Mouse (Mus musculus) liver, postnatal 0 days (tissue): ENCODE data around the gene Aldh6a1. TPM values are rescaled to one million over a fixed set of nuclear protein-coding genes. Genes with fewer than 3 reads are reported as not detected.

Source experiments
- ATAC-seq: fragments of 200-750 bp; cut with Nextera tagmentation; 2 replicates; pipeline ENCODE4 v1.8.0; 2017; ENCODE audit warnings: mild to moderate bottlenecking, moderate library complexity
- DNase-seq: peaks from one replicate; pipeline ENCODE4 v3.0.0-alpha.2; 2016
- H3K27ac ChIP-seq: fragments of 300-500 bp; sonication (generic); 2 replicates; pipeline ENCODE4 v1.5.1; 2014; ENCODE audit warnings: antibody characterized with exemption, moderate library complexity, mild to moderate bottlenecking, low read depth
- H3K27me3 ChIP-seq: fragments of 300-500 bp; sonication (generic); 2 replicates; pipeline ENCODE4 v1.6.1; 2014; ENCODE audit warnings: low read length, control low read depth, mixed read lengths; ENCODE audit not compliant: insufficient read depth
- H3K36me3 ChIP-seq: fragments of 300-500 bp; sonication (generic); replicated peaks from 2 replicates; pipeline ENCODE4 v1.6.1; 2014; ENCODE audit warnings: mild to moderate bottlenecking, control low read depth, low read length, moderate library complexity, mixed read lengths; ENCODE audit not compliant: insufficient read depth
- H3K4me1 ChIP-seq: fragments of 300-500 bp; sonication (generic); 2 replicates; pipeline ENCODE4 v1.6.1; 2014; ENCODE audit warnings: antibody characterized with exemption, mild to moderate bottlenecking, control low read depth; ENCODE audit not compliant: insufficient read depth
- H3K4me2 ChIP-seq: fragments of 300-500 bp; sonication (generic); 2 replicates; pipeline ENCODE4 v1.6.1; 2014; ENCODE audit warnings: low read depth, mild to moderate bottlenecking, low read length, moderate library complexity, mixed read lengths
- H3K4me3 ChIP-seq: fragments of 300-500 bp; sonication (generic); 2 replicates; pipeline ENCODE4 v1.5.1; 2014; ENCODE audit warnings: low read depth, low read length
- H3K9ac ChIP-seq: fragments of 300-500 bp; sonication (generic); replicated peaks from 2 replicates; pipeline ENCODE4 v1.6.1; 2014; ENCODE audit warnings: mild to moderate bottlenecking, moderate library complexity
- H3K9me3 ChIP-seq: fragments of 300-500 bp; sonication (generic); 2 replicates; pipeline ENCODE4 v1.6.1; 2016; ENCODE audit warnings: mild to moderate bottlenecking, control low read depth, low read length, mixed read lengths
- CTCF ChIP-seq: sonication (generic); IDR thresholded peaks from 2 replicates; pipeline ENCODE4 v1.5.1; 2016; ENCODE audit warnings: antibody characterized with exemption, low read depth
- EP300 ChIP-seq: IDR thresholded peaks from 2 replicates; pipeline ENCODE4 v1.6.1; 2016; ENCODE audit warnings: antibody characterized with exemption, low read depth, mild to moderate bottlenecking
- WGBS: fragments of 180-500 bp; shearing (Covaris S2); extraction: QIAGEN DNeasy Blood & Tissue Kit; methylation state at CpG from one replicate; pipeline ENCODE4 v1.1.7; 2014; ENCODE audit not compliant: insufficient replicate concordance; 5-methylcytosine and 5-hydroxymethylcytosine counted together
- polyA plus RNA-seq: library from polyadenylated mRNA; unstranded; fragments of >200 nt; fragmentation: Nextera tagmentation; extraction: Ambion mirVana; gene quantifications from 2 replicates; pipeline ENCODE4 v1.2.1, GENCODE M21; 2015

The Aldh6a1 gene
- polyA plus RNA-seq, 1 experiment from 2014 or later, result 99.4 TPM

DNA sequence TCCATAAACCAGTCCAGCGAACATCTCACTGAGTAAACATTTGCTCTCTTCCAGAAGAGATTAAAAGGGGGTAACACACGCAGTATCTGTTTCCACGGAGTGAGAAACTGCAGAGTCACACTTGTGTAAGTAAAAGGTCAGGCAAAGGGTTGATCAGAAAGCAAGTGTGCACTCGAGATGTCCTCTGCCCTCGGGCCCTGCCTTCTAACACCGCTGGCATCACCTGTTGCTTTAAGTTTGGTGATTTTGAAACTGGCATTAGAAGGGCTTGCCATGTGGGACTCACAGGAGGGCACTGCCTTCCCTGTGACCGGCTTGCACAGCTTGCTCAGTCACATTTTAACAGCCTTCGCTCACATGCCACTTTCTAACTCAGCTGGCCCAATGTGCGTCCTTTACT is 51.1 kb downstream of the Aldh6a1 start:
- Histone ChIP-seq H3K36me3 (0 out of 2 replicates have a peak, but pooled peaks cover 4% of the 10 kb centered on the region), H3K4me1 (peaks cover 10% of the 10 kb centered on the region; the same call in 1 of the 2 replicates), H3K4me3 (no peak overlapping the region), H3K9me3 (no peaks in the 10 kb centered on the region), H3K9ac (peak overlapping the region; percentile 34), H3K27me3 (no peaks in the 10 kb centered on the region), H3K27ac (peak overlapping the region; percentile 89), H3K4me2 (peak overlapping the region; percentile 43)
- 63% methylated on average over 9 of the region's 9 CpGs for WGBS
- DNase-seq (no peak), ATAC-seq (peak; percentile 40)
- TF ChIP-seq EP300 (no peak), CTCF (no peak)

DNA sequence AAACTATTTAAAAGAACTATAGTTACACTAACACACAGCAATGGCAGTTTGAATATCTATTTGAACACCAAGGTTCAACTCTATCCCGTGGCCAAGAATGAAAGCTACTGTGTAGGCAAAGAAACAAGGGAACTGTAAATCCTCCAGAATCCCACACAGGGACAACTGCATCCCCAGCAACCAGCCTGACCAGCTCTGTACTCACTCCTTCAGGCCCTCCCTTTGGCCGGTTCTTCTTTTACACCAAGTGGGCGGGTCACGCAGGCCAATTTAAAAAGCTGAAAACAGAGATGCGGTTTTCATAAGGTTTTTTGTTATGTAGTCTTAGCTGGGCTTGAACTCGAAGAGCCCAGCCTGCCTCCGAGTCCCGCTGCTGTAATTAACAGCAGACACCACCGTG is 51.7 kb downstream of the Aldh6a1 start:
- WGBS, result 78% methylated on average over 9 of the region's 9 CpGs
- no peak for ATAC-seq
- no peaks in the 10 kb centered on the region for H3K27me3 ChIP-seq
- peak overlapping the region; percentile 89 for H3K27ac ChIP-seq
- peaks cover 4% of the 10 kb centered on the region; the same call in 1 of the 2 replicates for H3K36me3 ChIP-seq
- peak overlapping the region; percentile 43 for H3K4me2 ChIP-seq
- peaks cover 10% of the 10 kb centered on the region; the same call in 1 of the 2 replicates for H3K4me1 ChIP-seq
- no peak overlapping the region for H3K9ac ChIP-seq
- no peak overlapping the region for H3K4me3 ChIP-seq
- DNase-seq, result no peak
- TF ChIP-seq EP300, result no peak
- no peak for TF ChIP-seq CTCF
- no peaks in the 10 kb centered on the region for H3K9me3 ChIP-seq

GRCm38 (mm10) chr12:84398629-84399028 is 52.2 kb downstream of the Aldh6a1 start:
- Histone ChIP-seq H3K9me3 (no peaks in the 10 kb centered on the region), H3K36me3 (peaks cover 6% of the 10 kb centered on the region; the same call in 1 of the 2 replicates), H3K27me3 (no peaks in the 10 kb centered on the region), H3K4me3 (no peak overlapping the region), H3K9ac (no peak overlapping the region), H3K27ac (peak overlapping the region; percentile 89; the same call in 1 of the 2 replicates), H3K4me2 (no peak overlapping the region), H3K4me1 (peaks cover 10% of the 10 kb centered on the region; the same call in 1 of the 2 replicates)
- no peak for DNase-seq
- ATAC-seq, result no peak
- 71% methylated on average over 5 of the region's 5 CpGs for WGBS
- TF ChIP-seq CTCF (no peak), EP300 (no peak)

GRCm38 (mm10) chr12:84397685-84398084 is 53.1 kb downstream of the Aldh6a1 start:
- no peak overlapping the region for H3K27ac ChIP-seq
- TF ChIP-seq EP300, result no peak
- TF ChIP-seq CTCF, result no peak
- ATAC-seq (no peak), DNase-seq (no peak)
- no peak overlapping the region for H3K9ac ChIP-seq
- H3K4me1 ChIP-seq, result peaks cover 10% of the 10 kb centered on the region; the same call in 1 of the 2 replicates
- H3K27me3 ChIP-seq, result no peaks in the 10 kb centered on the region
- H3K4me3 ChIP-seq, result no peak overlapping the region
- H3K36me3 ChIP-seq, result peaks cover 8% of the 10 kb centered on the region; the same call in 1 of the 2 replicates
- H3K9me3 ChIP-seq, result no peaks in the 10 kb centered on the region
- no peak overlapping the region for H3K4me2 ChIP-seq

- ATAC-seq (peak; percentile 74), DNase-seq (no peak)
- Histone ChIP-seq H3K9me3 (no peaks in the 10 kb centered on the region), H3K9ac (no peak overlapping the region), H3K27me3 (no peaks in the 10 kb centered on the region), H3K4me2 (no peak overlapping the region), H3K27ac (peak overlapping the region; percentile 57), H3K4me3 (no peak overlapping the region), H3K4me1 (peaks cover 10% of the 10 kb centered on the region; the same call in 1 of the 2 replicates), H3K36me3 (peaks cover 8% of the 10 kb centered on the region; the same call in 1 of the 2 replicates)
- 76% methylated on average over 14 of the region's 14 CpGs for WGBS
- TF ChIP-seq EP300 (no peak), CTCF (no peak)
Observed at GRCm38 (mm10) chr12:84396947-84397679, 53.7 kb downstream of the Aldh6a1 start.

DNA sequence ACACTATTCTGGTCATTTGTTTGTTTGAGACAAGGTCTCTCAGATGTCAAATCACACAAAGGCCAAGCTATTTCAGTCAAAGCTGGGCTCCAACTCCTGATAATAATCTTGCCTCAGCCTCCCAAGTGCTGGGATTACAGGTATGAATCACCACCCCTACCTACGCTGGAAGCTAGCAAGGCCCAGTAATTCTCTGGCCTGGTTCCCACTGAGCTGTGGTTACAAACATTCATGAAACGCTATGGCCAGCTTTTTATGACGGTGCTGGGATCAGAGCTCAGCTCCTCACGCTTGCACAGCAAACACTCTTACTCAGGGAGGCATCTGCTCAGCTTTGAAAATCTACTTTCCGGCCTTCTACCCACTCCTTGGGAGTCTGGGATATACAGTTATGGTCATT is 57.0 kb downstream of the Aldh6a1 start:
- Histone ChIP-seq H3K27ac (no peak overlapping the region), H3K9ac (no peak overlapping the region), H3K36me3 (peaks cover 10% of the 10 kb centered on the region; the same call in 1 of the 2 replicates), H3K27me3 (no peaks in the 10 kb centered on the region), H3K4me1 (peaks cover 10% of the 10 kb centered on the region), H3K4me3 (no peak overlapping the region), H3K9me3 (no peaks in the 10 kb centered on the region), H3K4me2 (no peak overlapping the region)
- no peak for DNase-seq
- ATAC-seq, result no peak
- 82% methylated on average over 5 of the region's 5 CpGs for WGBS
- TF ChIP-seq EP300 (no peak), CTCF (no peak)
